Mouse (Mus musculus) liver, adult 2 months (tissue): ENCODE data around the gene Arg2.

ENCODE experiments used
- CTCF ChIP-seq: fragments of 200-500 bp; IDR thresholded peaks from 2 replicates; pipeline ENCODE4 v1.5.1; 2011; ENCODE audit warnings: low read depth, low read length, control low read depth
- POLR2A ChIP-seq: fragments of 200-500 bp; IDR thresholded peaks from 2 replicates; pipeline ENCODE4 v1.6.1; 2011; ENCODE audit warnings: low read length, control low read depth; ENCODE audit not compliant: insufficient read depth; ENCODE audit errors: extremely low read depth

GRCm38 (mm10) chr12:79135105-79135504, 4.5 kb downstream of the Arg2 start:
- no peak for TF ChIP-seq CTCF
- no peak for TF ChIP-seq POLR2A
